16 mouse cellular contexts compared by ENCODE assay signal in the genomic region with DNA sequence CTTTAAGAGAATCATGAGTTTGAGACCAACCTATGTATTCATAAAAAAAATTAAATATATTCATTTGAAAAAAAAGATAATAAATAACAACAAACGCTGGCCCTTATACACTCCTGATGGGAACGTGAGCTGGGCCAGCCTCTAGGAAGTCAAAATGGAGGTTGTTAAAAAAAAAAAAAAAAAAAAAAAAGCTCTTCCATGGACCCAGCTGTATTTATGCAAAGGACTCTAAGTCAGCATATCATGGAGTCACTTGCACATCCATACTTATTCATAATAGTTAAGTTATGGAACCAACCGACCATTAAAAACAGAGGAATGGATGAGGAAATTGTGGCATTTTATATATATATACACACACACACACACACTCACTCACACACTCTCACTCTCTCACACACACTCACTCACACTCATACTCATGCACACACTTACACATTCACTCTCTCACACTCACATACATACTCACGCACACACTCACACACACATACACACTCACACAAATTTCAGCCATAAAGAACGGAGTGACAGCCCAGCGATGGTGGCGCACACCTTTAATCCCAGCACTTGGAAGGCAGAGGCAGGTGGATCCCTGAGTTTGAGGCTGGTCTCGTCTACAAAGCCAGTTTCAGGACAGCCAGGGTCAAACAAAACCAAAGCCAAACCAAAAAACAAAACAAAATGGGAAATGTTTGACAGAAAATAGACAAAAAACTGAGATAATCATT. TPM values are rescaled to one million over a fixed set of nuclear protein-coding genes. Genes with fewer than 3 reads are reported as not detected.
DNase-seq lines count a peak whose midpoint lies in the region; TF ChIP-seq lines count a peak whose summit lies in the region.
"Had no signal": no experiment of that assay in that cellular context is flagged by ENCODE, and none has a peak within 500 bp of the region (broad histone marks: within the 10 kb centered on the region; RNA-seq: fewer than 3 reads in every experiment).

No protein-coding gene starts in this region.

- no peak for TF ChIP-seq CTCF in layer of hippocampus, adult 2 months (conservative IDR thresholded peaks at IDR 0.05)
- TF ChIP-seq CTCF in spleen, adult 2 months (IDR thresholded peaks at IDR 0.05; ENCODE audit: extremely low read depth, insufficient read depth, insufficient read length, insufficient replicate concordance), result no peak

- no peak for TF ChIP-seq POLR2A in spleen, adult 2 months (IDR thresholded peaks at IDR 0.05; ENCODE audit: low read depth, low read length)

- H3K4me3 ChIP-seq in layer of hippocampus, adult 2 months, result no peak overlapping the region; the same call in 1 of the 2 replicates
- H3K4me3 ChIP-seq in spleen, adult 2 months (ENCODE audit: extremely low read depth, insufficient read depth, insufficient read length), result peak overlapping the region; percentile 61; the same call in 1 of the 2 replicates
- no peak overlapping the region; the same call in 1 of the 2 replicates for H3K4me3 ChIP-seq in brown adipose tissue, adult 24 weeks (ENCODE audit: insufficient read depth, low read depth, low read length)
- H3K4me3 ChIP-seq: embryonic facial prominence, embryonic 13.5 days; forebrain, embryonic 15.5 days; heart, embryonic 13.5 days; kidney, embryonic 15.5 days; midbrain, embryonic 13.5 days; neural tube, embryonic 12.5 days had no signal

- peak overlapping the region; percentile 44; the same call in 1 of the 2 replicates for H3K27ac ChIP-seq in layer of hippocampus, adult 2 months
- peak overlapping the region; percentile 91 for H3K27ac ChIP-seq in spleen, adult 2 months (ENCODE audit: insufficient read depth, low read length)
- peak overlapping the region; percentile 87 for H3K27ac ChIP-seq in brown adipose tissue, adult 24 weeks (replicated peaks; ENCODE audit: low read depth, low read length)
- H3K27ac ChIP-seq: embryonic facial prominence, embryonic 13.5 days; forebrain, embryonic 15.5 days; heart, embryonic 13.5 days; kidney, embryonic 15.5 days; midbrain, embryonic 13.5 days; neural tube, embryonic 12.5 days had no signal

- H3K4me1 ChIP-seq in spleen, adult 2 months (ENCODE audit: control insufficient read depth, insufficient read depth, insufficient read length), result peaks cover 7% of the 10 kb centered on the region; the same call in 1 of the 2 replicates
- peaks cover 6% of the 10 kb centered on the region for H3K4me1 ChIP-seq in brown adipose tissue, adult 24 weeks (ENCODE audit: control insufficient read depth, insufficient read depth, insufficient read length, low read length)
- H3K4me1 ChIP-seq: forebrain, embryonic 15.5 days; midbrain, embryonic 13.5 days; neural tube, embryonic 12.5 days had no signal

- H3K36me3 ChIP-seq in spleen, adult 2 months (ENCODE audit: control insufficient read depth, insufficient read depth, low read length), result peaks cover 7% of the 10 kb centered on the region; the same call in 1 of the 2 replicates
- H3K36me3 ChIP-seq: forebrain, embryonic 15.5 days; G1E; midbrain, embryonic 13.5 days; neural tube, embryonic 12.5 days had no signal

- H3K27me3 ChIP-seq in spleen, adult 2 months (ENCODE audit: control insufficient read depth, insufficient read depth, low read length), result no peaks in the 10 kb centered on the region
- H3K27me3 ChIP-seq: embryonic facial prominence, embryonic 13.5 days; forebrain, embryonic 15.5 days; heart, embryonic 13.5 days; kidney, embryonic 15.5 days; midbrain, embryonic 13.5 days; neural tube, embryonic 12.5 days had no signal

- WGBS in spleen, adult 2 months, result 51% methylated on average over 8 of the region's 8 CpGs

- DNase-seq in layer of hippocampus, adult 2 months (ENCODE audit: low spot score in 2 of 2), result no peak
- no peak for DNase-seq in layer of hippocampus, postnatal 25 days (ENCODE audit: extremely low spot score in 1 of 2, low spot score in 1 of 2)
- no peak for DNase-seq in spleen, adult 2 months (ENCODE audit: low read depth in 1 of 2, low spot score in 2 of 2)
- no peak for DNase-seq in spleen, adult 18-20 months
- peak; percentile 62 for DNase-seq in naive thymus-derived CD4-positive, alpha-beta T cell, adult 2 months (ENCODE audit: low read depth)
- no peak for DNase-seq in cerebellum, postnatal 14 days
- DNase-seq in layer of hippocampus, adult 18-20 months (ENCODE audit: low spot score in 2 of 2), result no peak
- DNase-seq: cerebellum, adult 9-11 months had no signal

RNA-seq across cellular contexts. Expression of a gene that starts 6.5 kb away (rescaled TPM):
- 1 to 10 TPM; 1.9 to 2.1 TPM for total RNA-seq in layer of hippocampus, adult 2 months (2021)
- 1 to 10 TPM; 2.7 TPM for total RNA-seq in layer of hippocampus, postnatal 25 days (2021)
- polyA plus RNA-seq in spleen, adult 2 months (2012; rRNA removed), result 5.6 and 6.3 TPM in 2 replicates
- 9.9 and 15.4 TPM in 2 replicates for polyA plus RNA-seq in brown adipose tissue, adult 24 weeks (2012; ENCODE audit: insufficient read depth, insufficient read length, missing spikeins)
- total RNA-seq in layer of hippocampus, adult 18-20 months (2021), result 1 to 10 TPM; 2.0 TPM
